Mouse (Mus musculus): ENCODE results near the gene Ppib.

Gene Ppib

GRCm38 (mm10) chr9:66059583-66060307, at the start of gene Ppib:
Ppib (plus strand) TSS chr9:66060222.
- DNase-seq, result peak; percentile 97 to 99

DNA sequence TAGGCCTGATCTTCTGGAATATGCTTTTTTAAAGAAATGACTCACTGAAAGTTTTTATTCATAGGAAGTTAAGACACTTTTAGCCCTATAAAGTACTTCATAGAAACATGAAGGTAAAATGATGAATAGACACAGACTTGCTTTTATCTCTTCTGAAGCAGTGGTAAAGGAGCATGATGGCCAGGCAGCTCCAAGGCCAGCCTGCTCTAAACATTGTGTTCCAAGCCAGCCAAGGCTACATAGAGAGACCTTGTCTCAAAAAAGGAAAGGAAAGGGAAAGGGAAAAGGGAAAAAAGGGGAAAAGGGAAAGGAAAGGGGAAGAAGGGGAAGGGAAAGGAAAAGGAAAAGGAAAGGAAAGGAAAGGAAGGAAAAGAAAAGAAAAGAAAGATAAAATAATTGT, 39.4 kb upstream of the Ppib start:
- no peak for DNase-seq

GRCm38 (mm10) chr9:66038082-66038481, 21.9 kb upstream of the Ppib start:
- DNase-seq, result no peak

DNA sequence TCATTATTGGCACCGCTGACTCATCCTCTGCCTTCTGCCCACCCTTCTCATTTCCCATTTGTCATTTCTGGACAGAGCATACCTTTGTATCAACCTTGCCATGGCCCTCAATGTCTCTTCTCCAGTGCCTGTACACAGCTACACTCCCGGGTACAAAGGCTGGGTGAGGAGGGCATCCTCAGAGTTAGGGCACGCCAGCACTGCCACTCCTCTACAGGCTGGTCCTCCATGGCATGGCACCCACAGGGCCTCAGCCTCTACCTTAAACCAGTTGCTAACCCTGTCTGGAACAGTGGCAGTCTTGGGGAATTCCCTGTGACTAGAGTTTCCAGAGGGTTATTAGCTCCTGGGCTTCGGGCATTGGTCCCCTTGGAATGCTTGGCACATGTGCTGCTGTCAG, 21.4 kb upstream of the Ppib start:
- no peak for DNase-seq

DNA sequence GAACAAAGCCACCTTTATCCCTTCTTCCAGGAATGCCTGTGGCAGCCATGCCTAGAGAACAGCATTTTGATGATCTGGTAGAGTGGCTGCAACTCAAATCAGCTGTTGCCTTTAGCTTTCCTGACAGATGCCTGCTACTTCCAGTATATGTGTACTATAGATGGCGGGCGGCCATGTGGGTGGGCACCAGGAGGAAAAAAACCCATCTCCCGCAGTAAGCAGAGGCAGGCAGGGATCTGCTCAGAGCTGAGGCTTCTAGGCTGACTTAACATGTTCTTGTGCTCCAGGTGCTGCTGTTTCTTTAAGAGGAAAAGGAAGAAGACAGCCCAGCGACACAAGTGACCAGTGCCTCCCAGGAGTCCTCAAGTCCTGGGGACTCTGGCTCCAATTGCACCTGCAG, 20.7 kb upstream of the Ppib start:
- no peak for DNase-seq

- DNase-seq, result no peak
Measured at GRCm38 (mm10) chr9:66040801-66041200, 19.2 kb upstream of the Ppib start.

DNA sequence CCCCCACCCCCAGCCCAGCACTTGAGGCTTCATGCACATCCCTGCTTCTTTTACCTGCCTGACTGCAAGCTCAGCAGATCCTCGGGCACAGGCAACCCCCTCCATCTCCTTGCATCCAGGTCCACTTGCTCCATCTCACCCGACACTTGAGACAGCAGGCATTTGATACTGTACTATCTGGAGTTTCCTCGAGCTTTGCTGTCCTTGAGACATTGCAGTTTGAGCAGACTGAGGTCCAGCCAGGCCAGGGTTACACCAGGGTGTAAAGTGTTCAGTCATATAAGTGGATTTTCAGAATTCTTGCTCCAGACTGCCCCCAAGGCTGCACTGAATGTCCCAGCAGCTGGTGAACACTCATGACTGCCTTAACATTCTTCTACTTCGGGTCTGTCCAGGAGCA, 17.7 kb upstream of the Ppib start:
- no peak for DNase-seq

DNA sequence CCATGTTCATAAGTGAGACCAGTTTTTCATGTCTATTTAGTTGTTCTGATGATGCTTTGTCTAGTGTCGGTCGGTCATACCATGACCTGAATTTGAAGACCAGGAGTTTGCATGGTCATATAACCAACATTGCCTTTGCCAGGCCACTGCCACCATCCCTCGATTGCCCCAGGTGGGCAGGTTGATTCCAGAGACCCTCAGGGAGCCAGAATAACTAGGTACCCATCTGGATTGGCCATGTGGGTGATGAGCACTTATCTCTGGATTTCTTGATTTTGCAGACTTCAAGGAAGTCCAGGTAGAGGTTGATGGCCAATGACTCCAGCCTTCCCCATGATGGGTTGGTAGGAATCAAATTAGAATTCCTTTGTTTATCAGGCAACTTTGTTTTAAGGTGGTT, 16.8 kb upstream of the Ppib start:
- no peak for DNase-seq

GRCm38 (mm10) chr9:66049931-66050601, 10.0 kb upstream of the Ppib start:
- no peak for DNase-seq

DNA sequence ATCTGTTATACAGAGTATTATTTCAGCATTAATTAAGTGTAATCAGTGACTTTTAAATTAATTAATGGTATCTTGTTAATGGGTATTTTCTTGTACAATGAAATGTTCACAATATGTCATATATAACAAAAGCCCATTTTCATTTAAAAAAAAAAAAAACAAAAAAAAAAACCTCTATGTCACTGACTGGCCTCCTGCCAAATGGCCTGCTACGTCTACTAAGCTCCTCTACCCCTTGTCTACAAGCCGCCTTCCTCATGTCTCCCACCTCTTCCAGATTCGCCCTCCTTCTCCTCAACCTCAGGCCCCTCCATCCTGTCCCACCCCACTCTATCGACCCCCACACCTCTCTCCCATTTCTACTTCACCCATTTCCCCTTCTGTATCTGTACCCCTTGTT, 8.5 kb upstream of the Ppib start:
- no peak for DNase-seq

DNA sequence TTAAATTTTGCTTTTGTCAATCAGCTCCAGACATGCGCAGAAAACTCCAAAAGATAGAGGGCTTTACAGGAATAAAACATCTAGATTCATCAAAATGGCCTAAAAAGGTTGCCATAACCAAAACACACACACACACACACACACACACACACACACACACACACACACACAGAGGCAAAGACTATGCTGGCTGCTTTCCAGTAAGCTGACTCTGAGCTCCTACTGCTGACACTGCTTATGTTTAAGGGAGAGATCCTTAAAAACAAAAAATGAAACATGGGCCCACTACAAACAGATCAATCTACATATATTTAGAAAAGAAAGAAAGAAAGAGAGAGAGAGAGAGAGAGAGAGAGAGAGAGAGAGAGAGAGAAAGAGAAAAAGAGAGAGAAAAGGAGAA, 7.3 kb upstream of the Ppib start:
- DNase-seq, result no peak

DNA sequence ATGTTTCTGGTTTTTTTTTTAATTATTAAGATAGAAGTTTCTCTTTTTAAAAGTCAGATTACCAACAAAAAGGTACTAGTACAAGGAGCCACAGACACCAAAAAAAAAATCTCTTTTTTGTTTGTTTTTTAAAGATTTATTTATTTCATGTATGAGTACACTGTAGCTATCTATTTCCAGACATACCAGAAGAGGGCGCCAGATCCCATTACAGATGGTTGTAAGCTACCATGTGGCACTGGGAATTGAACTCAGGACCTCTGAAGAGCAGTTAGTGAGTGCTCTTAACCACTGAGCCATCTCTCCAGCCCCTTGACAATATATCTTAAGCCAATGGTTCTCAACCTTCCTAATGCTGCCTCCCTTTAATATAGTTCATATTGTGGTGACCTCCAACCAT, 6.4 kb upstream of the Ppib start:
- DNase-seq, result no peak

DNA sequence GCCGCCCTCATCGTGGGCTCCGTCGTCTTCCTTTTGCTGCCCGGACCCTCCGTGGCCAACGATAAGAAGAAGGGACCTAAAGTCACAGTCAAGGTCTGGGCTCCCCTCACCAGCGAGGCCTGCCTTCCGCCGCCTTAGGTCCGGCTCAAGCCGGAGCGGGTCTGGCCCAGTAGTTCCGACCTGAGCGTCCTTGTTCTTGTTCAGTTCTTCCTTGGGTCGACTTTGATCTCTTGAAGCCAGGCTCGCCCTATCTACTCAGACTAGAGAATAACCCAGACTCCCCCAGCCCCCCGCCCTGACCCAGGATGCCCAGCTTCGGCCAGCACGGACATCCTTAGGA, 256 bp downstream of the Ppib start:
- no peak for DNase-seq

GRCm38 (mm10) chr9:66060986-66061385, 964 bp downstream of the Ppib start:
- no peak for DNase-seq

- DNase-seq, result no peak
Measured at GRCm38 (mm10) chr9:66061656-66062055, 1.6 kb downstream of the Ppib start.

DNA sequence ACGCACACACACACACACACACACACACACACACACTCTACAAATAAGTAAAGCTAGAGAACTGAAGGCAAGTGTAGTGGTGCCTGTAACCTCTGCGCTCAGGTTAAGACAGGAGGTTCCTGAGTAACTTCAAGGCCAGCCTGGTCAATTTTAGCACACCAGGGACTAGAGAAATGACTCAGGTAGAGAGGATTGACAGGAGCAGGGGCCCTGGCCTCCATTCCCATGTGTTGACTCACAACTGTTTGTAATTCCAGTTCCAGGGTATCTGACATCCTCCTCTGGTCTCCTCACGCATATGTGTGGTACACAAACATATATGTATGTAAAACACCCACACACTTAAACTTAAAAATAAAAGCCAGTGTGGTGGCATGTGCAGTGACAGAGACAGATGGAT, 3.4 kb downstream of the Ppib start:
- no peak for DNase-seq

DNA sequence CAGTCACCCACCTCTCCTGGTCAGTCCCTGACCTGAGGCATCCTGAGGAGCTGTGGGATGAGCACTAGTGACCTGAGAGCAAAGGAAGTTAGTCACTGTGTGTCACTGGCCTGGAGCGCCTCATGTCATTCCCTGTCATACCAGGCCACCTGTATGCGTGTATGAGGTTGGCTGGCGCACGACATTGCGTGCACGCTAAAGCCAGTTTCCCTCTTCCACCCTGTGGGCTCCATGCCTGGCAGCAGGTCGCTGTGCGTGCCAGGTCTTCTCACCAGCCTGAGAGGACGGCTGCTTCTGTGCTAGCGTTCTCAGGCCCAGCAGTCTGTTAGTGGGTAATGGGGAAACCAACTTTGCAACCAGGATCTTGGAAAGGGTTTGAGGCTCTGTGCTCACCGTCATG, 4.3 kb downstream of the Ppib start:
- DNase-seq, result no peak

DNA sequence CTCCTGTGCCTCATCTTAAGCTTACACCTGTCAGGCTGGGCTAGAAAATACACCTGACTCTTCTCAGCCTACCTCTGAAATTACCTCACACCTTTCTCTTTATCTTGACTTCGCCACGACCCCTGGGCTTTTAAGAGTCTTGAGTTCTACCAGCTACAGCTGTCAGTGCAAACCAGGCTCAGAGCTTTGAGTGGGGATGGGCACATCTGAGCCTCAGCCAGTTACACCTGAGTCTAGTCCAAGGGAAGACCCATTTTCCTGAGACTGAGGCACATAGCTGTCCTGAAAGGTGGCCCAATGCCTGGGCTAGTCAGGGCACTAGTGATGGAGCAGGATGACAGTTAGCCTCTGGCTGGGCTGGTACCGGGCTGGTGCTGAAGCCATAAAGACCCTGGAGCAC, 6.8 kb downstream of the Ppib start:
- DNase-seq, result no peak

DNA sequence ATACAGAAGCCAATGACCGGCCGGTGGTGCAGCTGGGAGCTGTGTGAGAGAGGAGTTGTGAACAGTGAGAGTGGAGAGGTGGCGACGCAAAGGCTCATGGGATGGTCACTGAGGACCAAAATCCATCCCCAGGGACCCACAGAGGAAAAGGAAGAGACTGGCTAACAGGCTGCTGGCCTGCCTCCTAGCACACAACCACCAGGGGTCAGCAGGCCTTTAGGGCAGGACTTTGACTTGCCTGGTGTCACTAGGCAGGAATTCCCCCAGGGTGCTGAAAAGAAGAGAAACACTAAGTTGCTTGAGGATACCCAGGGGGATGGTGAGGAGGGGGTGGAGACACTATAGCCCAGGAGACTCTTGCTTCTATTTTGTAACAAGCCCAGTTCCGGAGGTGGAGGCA, 7.5 kb downstream of the Ppib start:
- no peak for DNase-seq

DNA sequence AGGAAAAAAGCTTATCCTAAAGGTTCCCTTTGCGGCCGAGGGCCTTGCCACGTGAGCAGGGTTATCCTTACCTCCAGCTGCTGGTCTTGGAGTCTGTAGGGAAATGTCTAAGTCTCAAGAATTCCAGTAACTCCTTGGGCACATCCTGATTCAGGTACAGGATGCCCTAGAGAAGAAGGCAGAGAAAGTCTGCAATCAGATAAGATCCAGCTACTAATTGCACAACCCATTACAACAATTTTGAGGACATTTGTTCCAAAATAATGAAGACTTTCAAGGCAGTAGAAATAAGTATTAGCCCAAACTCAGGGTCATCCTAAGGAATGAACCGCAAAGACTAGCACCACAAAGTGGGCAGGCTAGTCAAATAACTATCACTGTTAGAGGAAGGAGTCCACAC, 8.0 kb downstream of the Ppib start:
- DNase-seq, result no peak

- DNase-seq, result peak; percentile 31 to 42
Measured at GRCm38 (mm10) chr9:66068971-66069391, 9.0 kb downstream of the Ppib start.

DNA sequence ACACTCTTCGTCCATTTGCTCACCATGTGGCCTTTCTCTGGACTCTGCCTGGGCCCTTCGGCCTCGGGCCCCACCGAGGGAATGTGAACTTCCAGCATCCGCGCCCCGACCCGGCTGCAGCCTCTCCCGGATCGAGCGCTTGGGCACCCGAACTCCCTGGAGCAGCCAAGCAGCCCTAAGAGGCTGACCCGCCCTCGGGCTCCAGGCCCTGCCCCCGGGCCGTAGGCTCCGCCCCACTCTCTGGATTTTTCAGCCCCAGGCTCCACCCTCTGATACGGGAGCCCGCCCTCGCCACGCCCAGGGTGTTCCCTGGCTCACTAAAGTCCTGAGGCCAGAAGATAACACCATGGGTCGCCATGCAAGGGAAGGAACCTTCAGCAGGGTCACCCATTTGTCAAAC, 9.6 kb downstream of the Ppib start, which contains the start of gene Snx22:
TSS of gene Snx22 (minus strand) at position 137 of the 400 bp plus-strand sequence.
- DNase-seq, result peak; percentile 78 to 85

DNA sequence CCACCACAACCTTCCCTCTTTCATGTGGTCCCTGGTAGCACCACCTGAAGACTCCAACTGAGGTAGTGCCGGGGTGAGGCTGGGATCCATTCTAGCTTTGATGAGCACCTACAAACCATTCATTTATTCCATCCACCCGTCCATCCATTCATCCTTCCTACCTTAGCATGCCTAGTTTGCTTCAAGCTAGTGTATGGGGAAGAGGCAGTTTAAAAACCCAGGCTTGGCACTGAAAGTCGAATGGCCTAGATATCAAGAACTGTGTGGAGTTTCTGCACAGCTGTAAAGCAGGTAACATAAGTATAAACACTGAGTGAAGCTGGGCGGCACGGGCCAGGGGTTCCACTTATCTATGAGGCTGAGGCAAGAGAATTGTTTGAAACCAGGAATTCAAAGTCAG, 10.1 kb downstream of the Ppib start:
- DNase-seq, result no peak

DNA sequence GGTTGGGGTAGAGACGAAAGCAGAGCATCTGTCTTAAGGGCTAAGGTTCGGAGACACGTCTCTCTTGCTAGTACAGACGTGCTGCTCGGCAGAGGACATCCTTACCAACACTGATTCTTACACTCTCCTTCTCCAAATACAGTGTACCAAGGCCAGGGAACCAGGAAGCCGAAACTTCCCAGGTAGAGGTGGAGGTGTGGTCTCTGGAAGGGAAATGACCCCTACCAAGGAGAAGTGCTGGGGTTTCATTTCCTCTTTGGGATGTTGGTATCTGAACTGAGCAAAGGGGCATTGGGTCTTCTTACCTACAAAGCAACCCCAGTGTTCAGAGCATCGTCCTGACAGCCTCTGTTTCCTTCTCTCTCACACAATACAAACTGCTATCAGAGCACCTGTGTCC, 12.7 kb downstream of the Ppib start:
- DNase-seq, result no peak

- DNase-seq, result no peak
Measured at GRCm38 (mm10) chr9:66078072-66078471, 18.1 kb downstream of the Ppib start.
